Mouse (Mus musculus): ENCODE data around the gene Lhx4. TPM values are rescaled to one million over a fixed set of nuclear protein-coding genes. Genes with fewer than 3 reads are reported as not detected.

The Lhx4 gene
- polyA plus RNA-seq, 1 experiment, result not detected

GRCm38 (mm10) chr1:155681116-155681799 is 70.2 kb downstream of the Lhx4 start:
- H3K4me3 ChIP-seq (ENCODE audit: insufficient read depth, low read depth, low read length), result no peak overlapping the region
- WGBS, result 62% methylated on average over 10 of the region's 10 CpGs
- no peak for TF ChIP-seq POLR2A (IDR thresholded peaks at IDR 0.05; ENCODE audit: low read depth, low read length)
- no peak for TF ChIP-seq CTCF (conservative IDR thresholded peaks at IDR 0.05; ENCODE audit: insufficient read depth, insufficient read length, low read depth, low read length)
- H3K36me3 ChIP-seq (ENCODE audit: control insufficient read depth, insufficient read depth, low read length), result no peaks in the 10 kb centered on the region
- H3K27ac ChIP-seq (ENCODE audit: insufficient read depth, low read depth, low read length), result no peak overlapping the region
- DNase-seq, result no peak
- H3K27me3 ChIP-seq (replicated peaks; ENCODE audit: control insufficient read depth, insufficient read depth, low read length), result no peaks in the 10 kb centered on the region
- no peaks in the 10 kb centered on the region for H3K4me1 ChIP-seq (ENCODE audit: control insufficient read depth, insufficient read depth, low read length)

DNA sequence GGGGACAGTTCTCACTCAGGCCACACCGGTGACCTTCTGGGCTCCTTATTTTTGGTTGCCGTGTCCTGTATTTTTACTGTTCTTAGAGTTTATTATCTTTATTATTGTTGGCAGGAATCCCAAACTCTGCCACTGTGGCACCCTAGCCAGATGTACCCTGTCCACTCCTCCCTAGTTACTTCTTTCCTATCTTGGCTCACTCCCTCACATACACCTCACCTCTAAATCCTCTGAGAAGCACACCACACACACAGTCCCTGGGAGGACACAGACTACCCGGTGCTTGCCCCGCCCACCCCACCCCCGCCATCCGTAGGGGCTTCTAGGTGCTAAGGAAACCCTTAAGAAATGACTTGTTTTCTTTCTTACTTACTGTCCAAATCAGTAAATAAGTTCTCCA is 75.9 kb downstream of the Lhx4 start:
- H3K4me1 ChIP-seq (ENCODE audit: control insufficient read depth, insufficient read depth, low read length), result no peaks in the 10 kb centered on the region
- no peaks in the 10 kb centered on the region for H3K27me3 ChIP-seq (replicated peaks; ENCODE audit: control insufficient read depth, insufficient read depth, low read length)
- WGBS, result 77% methylated on average over 6 of the region's 6 CpGs
- TF ChIP-seq POLR2A (IDR thresholded peaks at IDR 0.05; ENCODE audit: low read depth, low read length) (no peak), CTCF (conservative IDR thresholded peaks at IDR 0.05; ENCODE audit: insufficient read depth, insufficient read length, low read depth, low read length) (no peak)
- H3K36me3 ChIP-seq (ENCODE audit: control insufficient read depth, insufficient read depth, low read length), result no peaks in the 10 kb centered on the region
- H3K4me3 ChIP-seq (ENCODE audit: insufficient read depth, low read depth, low read length), result no peak overlapping the region
- DNase-seq, result no peak
- H3K27ac ChIP-seq (ENCODE audit: insufficient read depth, low read depth, low read length), result no peak overlapping the region

DNA sequence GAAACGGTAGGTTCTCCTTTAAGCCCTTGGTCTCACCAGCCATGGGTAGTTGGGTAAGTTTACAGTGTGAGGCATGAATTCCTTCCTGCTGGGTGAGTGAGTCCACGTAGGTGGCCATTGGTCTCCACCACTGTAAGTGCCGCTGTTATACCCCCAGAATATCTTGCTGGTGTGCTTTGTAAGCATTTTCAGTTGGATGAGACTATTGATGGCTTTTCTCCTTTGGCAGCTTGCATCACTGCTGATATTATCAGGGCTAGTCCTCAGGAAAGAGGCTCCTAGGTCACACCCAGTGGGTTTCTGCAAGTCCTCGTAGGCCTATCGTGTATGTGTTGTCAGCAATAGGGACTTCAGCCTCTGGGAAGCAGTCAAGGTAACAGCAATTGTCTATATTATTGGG is 87.5 kb downstream of the Lhx4 start:
- DNase-seq, result no peak
- 86% methylated on average over 5 of the region's 5 CpGs for WGBS
- Histone ChIP-seq H3K27me3 (replicated peaks; ENCODE audit: control insufficient read depth, insufficient read depth, low read length) (no peaks in the 10 kb centered on the region), H3K36me3 (ENCODE audit: control insufficient read depth, insufficient read depth, low read length) (no peaks in the 10 kb centered on the region), H3K4me3 (ENCODE audit: insufficient read depth, low read depth, low read length) (no peak overlapping the region), H3K27ac (ENCODE audit: insufficient read depth, low read depth, low read length) (no peak overlapping the region), H3K4me1 (ENCODE audit: control insufficient read depth, insufficient read depth, low read length) (no peaks in the 10 kb centered on the region)
- TF ChIP-seq POLR2A (IDR thresholded peaks at IDR 0.05; ENCODE audit: low read depth, low read length), result no peak
- TF ChIP-seq CTCF (conservative IDR thresholded peaks at IDR 0.05; ENCODE audit: insufficient read depth, insufficient read length, low read depth, low read length), result no peak

DNA sequence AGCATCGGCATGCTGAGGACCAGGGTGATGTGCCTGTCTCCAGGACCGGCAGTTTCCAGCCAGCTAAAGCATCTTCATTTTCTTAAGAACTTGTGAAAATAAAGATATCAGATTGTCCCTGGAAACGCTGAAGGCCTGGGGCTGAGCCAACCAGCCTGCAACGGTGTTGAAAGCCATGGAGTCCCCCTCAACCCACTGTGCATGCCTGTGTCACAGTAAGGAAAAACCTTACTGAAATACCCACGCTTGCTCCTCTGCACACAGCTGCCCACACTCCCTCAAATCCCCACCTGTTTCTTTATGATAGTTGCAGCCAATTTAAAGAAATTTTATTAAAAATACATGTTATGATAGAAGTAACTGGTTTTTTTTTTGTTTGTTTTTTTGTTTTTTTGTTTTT is 95.2 kb downstream of the Lhx4 start:
- H3K27ac ChIP-seq (ENCODE audit: insufficient read depth, low read depth, low read length), result no peak overlapping the region
- no peaks in the 10 kb centered on the region for H3K36me3 ChIP-seq (ENCODE audit: control insufficient read depth, insufficient read depth, low read length)
- H3K4me3 ChIP-seq (ENCODE audit: insufficient read depth, low read depth, low read length), result no peak overlapping the region
- no peak for DNase-seq
- no peaks in the 10 kb centered on the region for H3K27me3 ChIP-seq (replicated peaks; ENCODE audit: control insufficient read depth, insufficient read depth, low read length)
- no peaks in the 10 kb centered on the region for H3K4me1 ChIP-seq (ENCODE audit: control insufficient read depth, insufficient read depth, low read length)
- no peak for TF ChIP-seq CTCF (conservative IDR thresholded peaks at IDR 0.05; ENCODE audit: insufficient read depth, insufficient read length, low read depth, low read length)
- no peak for TF ChIP-seq POLR2A (IDR thresholded peaks at IDR 0.05; ENCODE audit: low read depth, low read length)
- 85% methylated on average over 5 of the region's 5 CpGs for WGBS

DNA sequence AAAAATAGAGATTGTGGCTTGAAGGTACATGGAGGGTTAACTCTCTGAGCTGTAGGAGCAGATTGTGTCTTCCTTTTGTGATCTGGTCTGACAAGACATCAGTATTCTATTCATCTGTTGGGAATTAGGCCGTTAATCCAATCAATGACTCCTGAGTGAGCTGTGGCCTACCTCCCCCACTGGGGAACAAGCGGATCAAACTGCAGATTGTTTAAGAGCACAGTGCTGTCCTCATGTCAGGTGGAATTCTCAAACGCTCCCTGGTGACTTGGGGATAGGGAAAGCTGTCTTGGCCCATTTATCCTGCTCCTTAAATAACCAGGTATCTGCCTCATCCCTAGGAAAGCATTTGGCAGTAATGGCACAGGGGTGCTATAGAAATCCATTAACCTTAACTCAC is 96.5 kb downstream of the Lhx4 start:
- no peaks in the 10 kb centered on the region for H3K4me1 ChIP-seq (ENCODE audit: control insufficient read depth, insufficient read depth, low read length)
- 80% methylated on average over 3 of the region's 3 CpGs for WGBS
- no peaks in the 10 kb centered on the region for H3K27me3 ChIP-seq (replicated peaks; ENCODE audit: control insufficient read depth, insufficient read depth, low read length)
- TF ChIP-seq CTCF (conservative IDR thresholded peaks at IDR 0.05; ENCODE audit: insufficient read depth, insufficient read length, low read depth, low read length), result no peak
- no peak for TF ChIP-seq POLR2A (IDR thresholded peaks at IDR 0.05; ENCODE audit: low read depth, low read length)
- H3K36me3 ChIP-seq (ENCODE audit: control insufficient read depth, insufficient read depth, low read length), result no peaks in the 10 kb centered on the region
- DNase-seq, result no peak
- no peak overlapping the region for H3K4me3 ChIP-seq (ENCODE audit: insufficient read depth, low read depth, low read length)
- H3K27ac ChIP-seq (ENCODE audit: insufficient read depth, low read depth, low read length), result no peak overlapping the region

- Histone ChIP-seq H3K4me3 (ENCODE audit: insufficient read depth, low read depth, low read length) (no peak overlapping the region), H3K27ac (ENCODE audit: insufficient read depth, low read depth, low read length) (no peak overlapping the region), H3K36me3 (ENCODE audit: control insufficient read depth, insufficient read depth, low read length) (no peaks in the 10 kb centered on the region), H3K4me1 (ENCODE audit: control insufficient read depth, insufficient read depth, low read length) (no peaks in the 10 kb centered on the region), H3K27me3 (replicated peaks; ENCODE audit: control insufficient read depth, insufficient read depth, low read length) (no peaks in the 10 kb centered on the region)
- WGBS, result 75% methylated on average over 9 of the region's 9 CpGs
- TF ChIP-seq POLR2A (IDR thresholded peaks at IDR 0.05; ENCODE audit: low read depth, low read length) (no peak), CTCF (conservative IDR thresholded peaks at IDR 0.05; ENCODE audit: insufficient read depth, insufficient read length, low read depth, low read length) (no peak)
- no peak for DNase-seq
These were observed 101.2 kb downstream of the Lhx4 start for GRCm38 (mm10) chr1:155650121-155650846.

Other genes with a start within 250 kb of the Lhx4 start
- 75.4 and 92.9 TPM in 2 replicates for gene Acbd6, start 193.6 kb downstream of the Lhx4 start, polyA plus RNA-seq (2012; rRNA removed)
- 30.6 and 32.8 TPM in 2 replicates for gene Qsox1, start 61.2 kb upstream of the Lhx4 start, polyA plus RNA-seq (2012; rRNA removed)
- 5.1 and 5.2 TPM in 2 replicates for gene Cep350, start 221.6 kb upstream of the Lhx4 start, polyA plus RNA-seq (2012; rRNA removed)

Measured in kidney, adult 2 months (tissue).